Mouse (Mus musculus): ENCODE data around the gene Dld. TPM values are rescaled to one million over a fixed set of nuclear protein-coding genes. Genes with fewer than 3 reads are reported as not detected.

Dld gene
- polyA plus RNA-seq, 1 experiment = 32.4 TPM

Other genes starting within 250 kb of the Dld start
- gene Gm6993, start 110.7 kb downstream of the Dld start, polyA plus RNA-seq (2012; fragmentation: generic; extraction: Trizol) = not detected
- 96.1 TPM for gene Lamb1, start 86.2 kb downstream of the Dld start, polyA plus RNA-seq (2012; fragmentation: generic; extraction: Trizol)
- not detected for gene Slc26a3, start 39.4 kb upstream of the Dld start, polyA plus RNA-seq (2012; fragmentation: generic; extraction: Trizol)
- 8.2 TPM for gene Cbll1, start 148.2 kb upstream of the Dld start, polyA plus RNA-seq (2012; fragmentation: generic; extraction: Trizol)
- not detected for gene Slc26a4, start 208.5 kb upstream of the Dld start, polyA plus RNA-seq (2012; fragmentation: generic; extraction: Trizol)

Data from C2C12 (cell line).